ENCODE assay signal across 20 mouse cellular contexts in the genomic region with DNA sequence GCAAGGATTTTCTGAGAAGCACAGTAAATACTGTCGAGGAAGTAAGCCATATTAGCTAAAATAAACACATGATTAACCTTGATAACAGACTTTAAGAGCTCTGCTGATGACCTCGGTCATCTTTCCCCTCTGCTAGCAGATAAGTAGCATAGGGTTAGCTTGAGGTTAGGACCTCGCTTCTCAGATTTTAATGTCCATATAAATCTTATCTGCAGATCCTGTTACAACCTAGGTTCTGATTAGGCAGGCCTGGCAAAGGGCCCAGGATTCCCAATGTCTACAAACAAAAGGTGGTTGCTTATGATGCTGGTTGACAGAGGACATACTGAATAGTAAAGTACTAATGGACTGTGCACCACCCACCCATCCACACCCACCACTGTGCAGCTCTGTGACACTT.
A peak's percentile ranks its signal among the peaks of the same experiment; 100 is the strongest.
DNase-seq lines count a peak whose midpoint lies in the region; ATAC-seq lines count a peak whose summit lies in the region.
"Had no signal": no experiment of that assay in that cellular context is flagged by ENCODE, and none has a peak within 500 bp of the region (broad histone marks: within the 10 kb centered on the region; RNA-seq: fewer than 3 reads in every experiment).

No protein-coding gene starts in this region.

- no peaks in the 10 kb centered on the region for H3K36me3 ChIP-seq in kidney, embryonic 16.5 days (ENCODE audit: insufficient read depth, low read length)
- H3K36me3 ChIP-seq in forebrain, embryonic 14.5 days (ENCODE audit: control insufficient read depth, insufficient read depth, low read length): no peaks in the 10 kb centered on the region
- H3K36me3 ChIP-seq: embryonic facial prominence, embryonic 12.5 days; heart, embryonic 10.5 days; heart, embryonic 15.5 days; hindbrain, embryonic 13.5 days had no signal

- H3K4me3 ChIP-seq in kidney, embryonic 16.5 days (ENCODE audit: low read length): no peak overlapping the region
- no peak overlapping the region for H3K4me3 ChIP-seq in forebrain, embryonic 14.5 days (ENCODE audit: low read depth, low read length)
- H3K4me3 ChIP-seq: embryonic facial prominence, embryonic 12.5 days; gastrocnemius, adult 2 months; heart, embryonic 10.5 days; heart, embryonic 15.5 days; hindbrain, embryonic 13.5 days had no signal

- no peaks in the 10 kb centered on the region for H3K9me3 ChIP-seq in kidney, embryonic 16.5 days (ENCODE audit: low read length)
- H3K9me3 ChIP-seq in forebrain, embryonic 14.5 days (replicated peaks; ENCODE audit: control insufficient read depth, low read length): no peaks in the 10 kb centered on the region
- H3K9me3 ChIP-seq: embryonic facial prominence, embryonic 12.5 days; G1E; heart, embryonic 10.5 days; heart, embryonic 15.5 days; hindbrain, embryonic 13.5 days had no signal

- ATAC-seq in cerebellum, adult (ENCODE audit: insufficient number of reproducible peaks, low FRiP score, low TSS enrichment): 0 out of 2 replicates have a peak, but pooled peaks have one; percentile 15
- ATAC-seq in kidney, embryonic 16.5 days (ENCODE audit: low FRiP score, low TSS enrichment): no peak; the same call in 1 of the 2 replicates
- no peak for ATAC-seq in forebrain, embryonic 14.5 days

- H3K9ac ChIP-seq in kidney, embryonic 16.5 days (replicated peaks; ENCODE audit: low read length): no peak overlapping the region
- H3K9ac ChIP-seq in forebrain, embryonic 14.5 days (ENCODE audit: low read length): no peak overlapping the region
- H3K9ac ChIP-seq: embryonic facial prominence, embryonic 12.5 days; heart, embryonic 15.5 days; hindbrain, embryonic 13.5 days had no signal

- no peaks in the 10 kb centered on the region for H3K27me3 ChIP-seq in kidney, embryonic 16.5 days (ENCODE audit: insufficient read depth, low read length)
- H3K27me3 ChIP-seq in forebrain, embryonic 14.5 days (replicated peaks; ENCODE audit: control insufficient read depth, insufficient read depth, low read length): no peaks in the 10 kb centered on the region
- H3K27me3 ChIP-seq: embryonic facial prominence, embryonic 12.5 days; heart, embryonic 15.5 days; hindbrain, embryonic 13.5 days had no signal

- 19% methylated on average over 3 of the region's 3 CpGs for WGBS in kidney, embryonic 16.5 days
- WGBS in forebrain, embryonic 14.5 days: 87% methylated on average over 3 of the region's 3 CpGs

- no peak overlapping the region for H3K27ac ChIP-seq in kidney, embryonic 16.5 days (ENCODE audit: low read length)
- no peak overlapping the region for H3K27ac ChIP-seq in forebrain, embryonic 14.5 days (ENCODE audit: low read depth, low read length)
- H3K27ac ChIP-seq: embryonic facial prominence, embryonic 12.5 days; gastrocnemius, adult 2 months; heart, embryonic 15.5 days; hindbrain, embryonic 13.5 days had no signal

- DNase-seq in cerebellum, adult 18-20 months: no peak
- DNase-seq in kidney, adult 9 months: peak; percentile 5
- DNase-seq in urinary bladder, postnatal 14 days (ENCODE audit: low spot score): peak; percentile 10
- DNase-seq in urinary bladder, postnatal 36 days (ENCODE audit: low spot score in 2 of 2): no peak
- no peak for DNase-seq in forebrain, embryonic 14.5 days (ENCODE audit: low spot score)
- DNase-seq: adrenal gland, adult 8-10 months; B cell, adult 2 months; cerebellum, adult 11 months; cerebellum, adult 9-10 months; gastrocnemius, adult 2 months; gastrocnemius, postnatal 36 days; heart, adult 18-20 months; heart, postnatal 14 days had no signal

- no peak overlapping the region for H3K4me2 ChIP-seq in kidney, embryonic 16.5 days (replicated peaks; ENCODE audit: low read depth, low read length)
- H3K4me2 ChIP-seq in forebrain, embryonic 14.5 days (ENCODE audit: low read length): no peak overlapping the region
- H3K4me2 ChIP-seq: embryonic facial prominence, embryonic 12.5 days; heart, embryonic 15.5 days; hindbrain, embryonic 13.5 days had no signal

- no peaks in the 10 kb centered on the region for H3K4me1 ChIP-seq in kidney, embryonic 16.5 days (ENCODE audit: insufficient read depth, low read length)
- H3K4me1 ChIP-seq in forebrain, embryonic 14.5 days (ENCODE audit: control insufficient read depth, insufficient read depth, low read length): no peaks in the 10 kb centered on the region
- H3K4me1 ChIP-seq: embryonic facial prominence, embryonic 12.5 days; hindbrain, embryonic 13.5 days had no signal

Comparison
In these comparisons a context has a peak if more than half of its experiments do, and no peak if none do; other contexts are left out.
1. DNase-seq: peak in kidney, adult 9 months (single experiment) and urinary bladder, postnatal 14 days (single experiment); none in cerebellum, adult 18-20 months (0 of 2), urinary bladder, postnatal 36 days (0 of 2) and forebrain, embryonic 14.5 days (single experiment).